Mouse (Mus musculus) mesoderm, embryonic 11.5 days (tissue): ENCODE measurements around the gene Ctbs.

Source experiments
- DNase-seq: peaks from one replicate; pipeline ENCODE4 v3.0.0-alpha.2; 2012; ENCODE audit warnings: low read depth, low spot score

Gene Ctbs

DNA sequence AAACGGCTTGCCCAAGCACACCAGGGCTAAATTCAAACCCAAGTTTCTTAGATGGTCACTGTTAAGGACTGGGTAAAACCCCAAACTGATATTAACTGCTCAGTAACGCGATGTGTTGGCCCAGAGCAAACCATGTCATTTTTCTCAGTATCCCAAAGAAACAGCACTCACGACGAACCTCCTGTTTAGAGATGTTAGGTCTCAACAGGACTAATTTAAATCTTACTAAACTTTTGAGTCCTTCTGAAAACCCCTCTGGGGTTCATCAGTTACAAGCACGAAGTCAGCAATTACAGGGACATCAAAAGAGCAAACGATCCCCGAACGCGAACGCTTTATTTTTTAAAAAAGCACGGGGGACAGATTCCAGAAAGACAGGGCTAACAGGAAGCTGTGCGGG lies 49.4 kb downstream of the Ctbs start:
- peak; percentile 12 for DNase-seq

DNA sequence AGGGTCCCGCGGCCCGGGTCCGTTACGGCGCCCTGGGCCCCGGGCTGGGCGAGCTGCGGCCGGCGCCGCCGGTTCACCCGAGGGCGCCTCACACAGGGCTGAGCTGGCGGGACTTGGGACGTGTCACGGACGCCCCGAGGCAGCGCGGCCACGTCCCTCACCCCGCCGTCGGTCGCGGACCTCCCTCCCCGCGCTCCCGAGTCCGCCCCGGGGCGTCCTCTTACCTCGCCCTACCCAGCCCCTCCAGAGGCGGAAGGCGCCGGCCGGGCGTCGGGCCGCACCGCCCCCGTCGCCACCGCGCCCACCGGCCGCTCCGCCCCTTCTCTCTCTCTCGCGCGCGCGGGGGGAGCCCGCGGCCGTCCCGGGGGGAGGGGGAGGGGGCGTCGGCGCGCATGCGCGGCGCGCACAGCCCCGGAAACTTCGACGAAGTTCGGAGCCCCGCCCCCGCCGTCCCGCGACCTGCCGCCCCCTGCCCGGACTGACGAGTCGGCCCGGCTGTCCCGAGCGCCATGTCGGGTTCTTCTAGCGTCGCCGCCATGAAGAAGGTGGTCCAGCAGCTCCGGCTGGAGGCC lies 49.9 kb downstream of the Ctbs start, which contains the start of the genes Spata1 and Gng5:
Gene Spata1, minus strand, starts transcription at position 323 of the 572 bp plus-strand sequence.
Gene Gng5, plus strand, starts transcription at position 377 of the 572 bp plus-strand sequence.
- DNase-seq, result peak; percentile 91

DNA sequence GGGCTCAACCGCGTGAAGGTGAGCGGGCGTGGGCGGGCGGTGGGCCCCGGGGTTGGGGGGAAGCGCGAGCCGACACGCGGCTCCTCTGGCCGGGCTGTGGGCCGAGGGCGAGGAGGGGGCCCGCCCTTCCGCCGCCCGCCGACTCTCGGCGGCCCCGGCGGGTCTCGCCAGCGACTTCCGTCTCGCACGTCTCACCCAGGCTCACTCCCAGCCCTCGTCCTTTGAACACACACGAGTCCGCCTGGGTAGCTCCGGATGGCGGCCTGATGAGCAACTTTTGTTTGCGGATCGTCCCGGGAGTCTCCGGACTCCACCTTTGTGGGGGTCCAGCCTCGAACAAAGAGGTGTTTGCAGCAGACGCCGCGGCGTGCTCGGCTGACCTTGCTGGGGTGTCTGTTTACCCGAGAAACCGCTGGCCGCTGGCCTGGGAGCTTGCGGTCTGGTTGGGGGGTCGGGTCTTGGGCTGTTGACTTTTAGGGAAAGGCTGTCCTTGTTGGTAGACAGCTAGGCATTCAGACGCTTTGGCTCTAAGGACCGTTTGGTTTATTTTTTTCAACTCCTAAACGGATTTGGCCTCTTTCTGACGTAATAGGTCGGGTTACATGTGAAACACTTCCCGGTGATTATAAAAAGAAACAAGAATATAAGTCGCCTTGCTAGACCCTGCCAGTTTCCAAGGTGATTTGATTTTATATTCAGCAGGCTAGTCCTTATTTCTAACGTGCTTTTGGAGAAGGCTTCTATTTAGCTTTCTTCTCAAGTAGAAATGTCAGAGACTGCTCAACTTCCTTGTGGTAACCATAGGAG lies 50.6 kb downstream of the Ctbs start:
- peak; percentile 64 for DNase-seq

DNA sequence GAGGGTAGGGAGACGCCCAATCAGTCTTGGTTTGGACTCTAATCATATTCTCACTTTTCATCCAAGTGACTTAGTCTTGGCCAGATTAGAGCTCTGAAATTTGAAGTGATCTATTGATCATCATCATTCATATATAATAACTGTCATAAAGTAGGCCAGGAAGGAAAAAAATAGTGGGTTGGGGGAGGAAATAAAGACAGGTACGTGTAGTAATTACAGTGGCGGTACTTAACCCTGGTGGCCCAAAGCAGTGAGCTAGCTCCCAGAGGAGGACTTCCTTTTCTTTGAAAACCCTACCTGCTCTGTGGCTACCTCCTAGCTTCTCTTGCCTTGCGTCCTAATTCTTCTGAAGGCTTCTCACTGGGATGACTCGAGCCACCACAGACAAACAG lies 51.2 kb downstream of the Ctbs start:
- DNase-seq, result no peak

DNA sequence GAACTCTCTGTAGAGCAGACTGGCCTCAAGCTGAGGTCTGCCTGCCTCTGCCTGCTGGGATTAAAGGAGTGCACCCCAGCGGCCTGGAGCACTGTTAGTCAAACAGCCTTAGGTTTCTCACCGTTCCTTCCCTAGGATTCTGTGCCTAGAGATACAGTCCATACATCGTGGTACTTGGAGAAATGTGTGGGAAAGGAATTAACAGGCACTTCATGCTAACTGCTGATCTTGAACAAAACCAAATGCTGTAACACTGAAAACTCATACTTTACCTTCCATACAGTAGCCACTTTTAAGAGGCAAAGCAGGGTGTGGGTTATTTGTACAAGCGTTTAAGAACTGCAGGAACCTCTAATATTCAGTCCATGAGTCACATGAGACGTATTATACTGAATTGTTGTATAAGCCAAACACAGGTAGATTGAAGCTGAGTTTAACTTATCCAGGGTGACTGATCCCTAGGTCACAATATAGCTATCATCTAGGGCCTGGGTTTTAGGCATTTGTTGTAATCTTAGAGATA lies 52.1 kb downstream of the Ctbs start:
- DNase-seq, result no peak

DNA sequence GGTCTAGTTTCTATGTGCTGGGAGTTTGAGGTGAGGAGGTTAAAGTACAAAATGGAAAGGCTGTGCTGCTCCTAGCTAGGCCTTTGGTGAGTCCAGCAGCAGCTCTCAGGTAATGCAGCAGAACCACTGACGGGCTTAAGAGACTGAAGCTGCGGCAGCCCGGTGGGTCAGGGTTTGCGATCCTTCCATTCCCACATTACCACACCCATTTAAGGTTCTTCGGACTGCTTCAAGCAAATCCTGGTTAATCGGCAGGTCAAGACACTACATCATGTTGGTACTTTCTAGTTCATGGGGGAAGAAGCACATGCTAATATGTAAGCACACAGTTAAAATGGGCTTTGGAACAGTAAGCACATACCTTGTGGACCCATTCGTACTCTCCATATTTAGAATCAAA lies 57.1 kb downstream of the Ctbs start:
- no peak for DNase-seq
